ENCODE assay signal across 22 mouse cellular contexts in genomic region chr4:145302106-145302505, GRCm38 (mm10). TPM values are rescaled to one million over a fixed set of nuclear protein-coding genes. Genes with fewer than 3 reads are reported as not detected.
"Had no signal": no experiment of that assay in that cellular context is flagged by ENCODE, and none has a peak within 500 bp of the region (broad histone marks: within the 10 kb centered on the region; RNA-seq: fewer than 3 reads in every experiment).

No protein-coding gene starts in this region.

- H3K4me2 ChIP-seq: kidney, embryonic 15.5 days; limb, embryonic 12.5 days; limb, embryonic 15.5 days; liver, embryonic 11.5 days; lung, embryonic 14.5 days; midbrain, embryonic 11.5 days; stomach, embryonic 15.5 days had no signal

- H3K9ac ChIP-seq: kidney, embryonic 15.5 days; limb, embryonic 12.5 days; limb, embryonic 15.5 days; liver, embryonic 14.5 days; liver, postnatal 0 days; lung, embryonic 14.5 days; stomach, embryonic 15.5 days had no signal

- H3K27me3 ChIP-seq: kidney, embryonic 15.5 days; limb, embryonic 12.5 days; limb, embryonic 15.5 days; stomach, embryonic 15.5 days had no signal

- H3K4me3 ChIP-seq: kidney, embryonic 15.5 days; limb, embryonic 12.5 days; limb, embryonic 15.5 days; stomach, embryonic 15.5 days had no signal

- H3K9me3 ChIP-seq: kidney, embryonic 15.5 days; limb, embryonic 12.5 days; limb, embryonic 15.5 days; stomach, embryonic 15.5 days had no signal

- H3K27ac ChIP-seq: kidney, embryonic 15.5 days; limb, embryonic 12.5 days; limb, embryonic 15.5 days; liver, embryonic 14.5 days; stomach, embryonic 15.5 days had no signal

- H3K36me3 ChIP-seq: kidney, embryonic 15.5 days; limb, embryonic 12.5 days; limb, embryonic 15.5 days; stomach, embryonic 15.5 days had no signal

- ATAC-seq: intestine, postnatal 0 days; liver, postnatal 0 days; lung, postnatal 0 days had no signal

- DNase-seq: kidney, adult 2 months; kidney, postnatal 10 days; kidney, postnatal 36 days; layer of hippocampus, postnatal 36 days; left cerebral cortex, postnatal 4 days; liver, postnatal 0 days; lung, embryonic 14.5 days; midbrain, embryonic 14.5 days; right cerebral cortex, adult 18-20 months; right cerebral cortex, postnatal 14 days; spleen, adult 18-20 months had no signal

- H3K4me1 ChIP-seq: kidney, embryonic 15.5 days; stomach, embryonic 15.5 days had no signal

RNA-seq across cellular contexts. Expression of gene Tnfrsf8, which starts 12.9 kb away (rescaled TPM):
- polyA plus RNA-seq: intestine, embryonic 14.5 days; liver, embryonic 11.5 days; neural tube, embryonic 14.5 days had no signal
